Comparison of ENCODE assay signal across 16 mouse cellular contexts in genomic region chr10:56754546-56755175, GRCm38 (mm10).
DNase-seq lines count a peak whose midpoint lies in the region; ATAC-seq lines count a peak whose summit lies in the region.
"Had no signal": no experiment of that assay in that cellular context is flagged by ENCODE, and none has a peak within 500 bp of the region (broad histone marks: within the 10 kb centered on the region; RNA-seq: fewer than 3 reads in every experiment).

No protein-coding gene starts in this region.

- peak; percentile 98 for DNase-seq in heart, adult 11 months
- DNase-seq in heart, embryonic 10.5 days (ENCODE audit: low spot score) = no peak
- peak; percentile 34 for DNase-seq in adrenal gland, postnatal 14 days
- peak; percentile 38 to 45 for DNase-seq in heart, postnatal 14 days
- peak; percentile 57 to 65 for DNase-seq in kidney, postnatal 36 days
- no peak for DNase-seq in ovary, adult 18-20 months (ENCODE audit: low spot score)
- no peak for DNase-seq in urinary bladder, adult 2 months (ENCODE audit: low spot score)
- DNase-seq: layer of hippocampus, postnatal 36 days; right cerebral cortex, postnatal 14 days; thymus, postnatal 4 days had no signal

- intact Hi-C loops in heart, postnatal 14 days (cut with DNase I) = loop anchor here (2.0 to 5.0 kb wide), 3 partner anchors 68 to 377 kb away; partner anchors contain the start of gene Gja1

- no peaks in the 10 kb centered on the region for H3K27me3 ChIP-seq in heart, embryonic 10.5 days (ENCODE audit: insufficient read depth, poor library complexity, severe bottlenecking)
- H3K27me3 ChIP-seq: hindbrain, embryonic 15.5 days; limb, embryonic 13.5 days; lung, embryonic 15.5 days; midbrain, embryonic 15.5 days had no signal

- H3K4me1 ChIP-seq in heart, embryonic 10.5 days = peaks cover 5% of the 10 kb centered on the region; the same call in 1 of the 2 replicates
- H3K4me1 ChIP-seq: limb, embryonic 13.5 days; lung, embryonic 15.5 days; midbrain, embryonic 15.5 days had no signal

- WGBS in heart, embryonic 10.5 days = 76% methylated on average over 11 of the region's 11 CpGs

- no peak overlapping the region for H3K4me3 ChIP-seq in heart, embryonic 10.5 days
- H3K4me3 ChIP-seq: forebrain, embryonic 10.5 days; hindbrain, embryonic 15.5 days; limb, embryonic 13.5 days; lung, embryonic 15.5 days; midbrain, embryonic 15.5 days had no signal

- no peak for ATAC-seq in erythroblast, adult 5-6 weeks (replicated peaks; ENCODE audit: low FRiP score, poor library complexity, severe bottlenecking)
- ATAC-seq: midbrain, embryonic 15.5 days had no signal

- H3K27ac ChIP-seq in heart, embryonic 10.5 days = no peak overlapping the region
- H3K27ac ChIP-seq: forebrain, embryonic 10.5 days; hindbrain, embryonic 15.5 days; limb, embryonic 13.5 days; lung, embryonic 15.5 days; midbrain, embryonic 15.5 days had no signal

- no peaks in the 10 kb centered on the region for H3K9me3 ChIP-seq in heart, embryonic 10.5 days
- H3K9me3 ChIP-seq: forebrain, embryonic 10.5 days; hindbrain, embryonic 15.5 days; limb, embryonic 13.5 days; lung, embryonic 15.5 days; midbrain, embryonic 15.5 days had no signal

- H3K36me3 ChIP-seq in heart, embryonic 10.5 days = no peaks in the 10 kb centered on the region
- H3K36me3 ChIP-seq: forebrain, embryonic 10.5 days; hindbrain, embryonic 15.5 days; limb, embryonic 13.5 days; lung, embryonic 15.5 days; midbrain, embryonic 15.5 days had no signal

Comparison
In these comparisons a context has a peak if more than half of its experiments do, and no peak if none do; other contexts are left out.
1. DNase-seq: peak in heart, adult 11 months (single experiment), adrenal gland, postnatal 14 days (single experiment), heart, postnatal 14 days (2 of 2) and kidney, postnatal 36 days (2 of 2); none in heart, embryonic 10.5 days (single experiment), ovary, adult 18-20 months (single experiment) and urinary bladder, adult 2 months (single experiment).